Mouse (Mus musculus) megakaryocyte, embryonic 14.5 days (primary cell): ENCODE results near the gene Clstn2.

ENCODE experiments used
- FLI1 ChIP-seq: IDR thresholded peaks from 2 replicates; pipeline ENCODE4 v1.6.1; 2012; ENCODE audit warnings: low read length, inconsistent platforms, mixed read lengths
- GATA1 ChIP-seq: IDR thresholded peaks from 3 replicates; pipeline ENCODE4 v1.6.1; 2012; ENCODE audit warnings: mixed read lengths, low read length, inconsistent platforms, borderline replicate concordance

GRCm38 (mm10) chr9:97459745-97460144 is 573.2 kb downstream of the Clstn2 start:
- TF ChIP-seq GATA1: no peak
- no peak for TF ChIP-seq FLI1
